Mouse (Mus musculus) liver, embryonic 14.5 days (tissue): ENCODE measurements around the gene 1110032A03Rik. TPM values are rescaled to one million over a fixed set of nuclear protein-coding genes. Genes with fewer than 3 reads are reported as not detected.
A peak's percentile ranks its signal among the peaks of the same experiment; 100 is the strongest.

Source experiments
- ATAC-seq: fragments of 200-750 bp; cut with Nextera tagmentation; 2 replicates; pipeline ENCODE4 v1.8.0; 2017; ENCODE audit warnings: moderate number of reproducible peaks, mild to moderate bottlenecking, moderate library complexity; ENCODE audit not compliant: insufficient read depth
- DNase-seq, 3 experiments: peaks; one replicate each; pipeline ENCODE4 v3.0.0-alpha.2; 2012 to 2013; ENCODE audit warnings: low read depth in 3 of 3, low spot score in 3 of 3
- H3K27ac ChIP-seq: fragments of 300-500 bp; sonication (generic); 2 replicates; pipeline ENCODE4 v1.5.1; 2014; ENCODE audit warnings: moderate library complexity, mild to moderate bottlenecking, control low read depth, inconsistent platforms
- H3K27me3 ChIP-seq: fragments of 300-500 bp; sonication (generic); 2 replicates; pipeline ENCODE4 v1.6.1; 2014; ENCODE audit warnings: mild to moderate bottlenecking, low read length, moderate library complexity; ENCODE audit not compliant: control insufficient read depth, insufficient read depth
- H3K36me3 ChIP-seq: fragments of 300-500 bp; sonication (generic); replicated peaks from 2 replicates; pipeline ENCODE4 v1.6.1; 2014; ENCODE audit warnings: low read depth; ENCODE audit not compliant: control insufficient read depth, insufficient read depth
- H3K4me1 ChIP-seq, 2 experiments: fragments of 200-500 bp in 1 of 2; fragments of 300-500 bp in 1 of 2; sonication (generic) in 1 of 2; replicated peaks; 2 replicates each; pipeline ENCODE4 v1.6.1; 2012 to 2014; ENCODE audit warnings: antibody characterized with exemption in 1 of 2, inconsistent platforms in 1 of 2, low read length in 1 of 2; ENCODE audit not compliant: control insufficient read depth in 2 of 2, insufficient read depth in 2 of 2
- H3K4me2 ChIP-seq: fragments of 300-500 bp; sonication (generic); 2 replicates; pipeline ENCODE4 v1.6.1; 2014; ENCODE audit warnings: low read depth, mild to moderate bottlenecking, control low read depth, moderate library complexity
- H3K4me3 ChIP-seq, 2 experiments: fragments of 200-500 bp in 1 of 2; fragments of 300-500 bp in 1 of 2; sonication (generic) in 1 of 2; 2 replicates each; pipeline ENCODE4 v1.5.1; 2012 to 2014; ENCODE audit warnings: low read depth in 2 of 2, low read length in 2 of 2, mild to moderate bottlenecking in 2 of 2, control low read depth in 1 of 2, inconsistent platforms in 1 of 2, moderate library complexity in 1 of 2; ENCODE audit not compliant: insufficient read depth in 1 of 2
- H3K9ac ChIP-seq: fragments of 300-500 bp; sonication (generic); replicated peaks from 2 replicates; pipeline ENCODE4 v1.6.1; 2014; ENCODE audit warnings: mild to moderate bottlenecking, control low read depth, moderate library complexity
- H3K9me3 ChIP-seq: fragments of 300-500 bp; sonication (generic); 2 replicates; pipeline ENCODE4 v1.6.1; 2016; ENCODE audit warnings: low read length, mixed read lengths; ENCODE audit not compliant: control insufficient read depth
- CTCF ChIP-seq: IDR thresholded peaks from 2 replicates; pipeline ENCODE4 v1.5.1; 2016; ENCODE audit warnings: antibody characterized with exemption, low read depth, control low read depth
- EP300 ChIP-seq: IDR thresholded peaks from 2 replicates; pipeline ENCODE4 v1.6.1; 2016; ENCODE audit warnings: antibody characterized with exemption, low read depth
- WGBS: fragments of 180-500 bp; shearing (Covaris S2); extraction: QIAGEN DNeasy Blood & Tissue Kit; methylation state at CpG from one replicate; pipeline ENCODE4 v1.1.7; 2014; ENCODE audit not compliant: insufficient replicate concordance; 5-methylcytosine and 5-hydroxymethylcytosine counted together
- polyA plus RNA-seq, 2 experiments: library from polyadenylated mRNA; depleted of rRNA in 1 of 2; stranded (reverse) in 1 of 2; unstranded in 1 of 2; fragments of >200 nt; fragmentation: Nextera tagmentation in 1 of 2; extraction: Ambion mirVana in 1 of 2; gene quantifications; 2 replicates each; pipeline versions ENCODE4 v1.2.1 to v1.2.3; 2012 to 2014

1110032A03Rik gene
- polyA plus RNA-seq, 2 experiments, result 11.5 to 16.9 TPM

- no peaks in the 10 kb centered on the region for H3K36me3 ChIP-seq
- no peak for DNase-seq
- no peaks in the 10 kb centered on the region; the same call in 1 of the 2 replicates for H3K27me3 ChIP-seq
- no peak overlapping the region for H3K4me2 ChIP-seq
- 71% methylated on average over 14 of the region's 14 CpGs for WGBS
- H3K9me3 ChIP-seq, result no peaks in the 10 kb centered on the region
- no peak overlapping the region for H3K9ac ChIP-seq
- no peak overlapping the region for H3K4me3 ChIP-seq
- TF ChIP-seq CTCF (no peak), EP300 (no peak)
- peaks cover 4 to 5% of the 10 kb centered on the region in 2 experiments; a peak in 1 of 4 replicates for H3K4me1 ChIP-seq
- ATAC-seq, result no peak
- H3K27ac ChIP-seq, result no peak overlapping the region
Measured at GRCm38 (mm10) chr9:50740867-50741784, 34.2 kb downstream of the 1110032A03Rik start.

GRCm38 (mm10) chr9:50738914-50739870 lies 36.1 kb downstream of the 1110032A03Rik start, which contains the start of gene Dixdc1:
Gene Dixdc1 (minus strand): TSS chr9:50739517.
- DNase-seq, result peak; percentile 69 to 76 (median 71)
- H3K4me1 ChIP-seq, result peaks cover 4 to 5% of the 10 kb centered on the region in 2 experiments; a peak in 1 of 4 replicates
- no peak within 1 kb of the TSS for H3K9ac ChIP-seq
- no peak within 1 kb of the TSS for H3K27ac ChIP-seq
- H3K36me3 ChIP-seq, result no peaks in the 10 kb centered on the region
- peak within 1 kb of the TSS; percentile 34 to 35 for H3K4me3 ChIP-seq
- H3K9me3 ChIP-seq, result no peaks in the 10 kb centered on the region
- no peaks in the 10 kb centered on the region for H3K27me3 ChIP-seq
- WGBS, result 9% methylated on average over 36 of the region's 36 CpGs
- ATAC-seq, result peak; percentile 97
- TF ChIP-seq EP300 (no peak), CTCF (no peak)
- H3K4me2 ChIP-seq, result peak within 1 kb of the TSS; percentile 57

GRCm38 (mm10) chr9:50734989-50735388 lies 40.3 kb downstream of the 1110032A03Rik start:
- DNase-seq (peak in 2 of 3 experiments; percentile 16 to 18), ATAC-seq (no peak)
- H3K4me3 ChIP-seq, result no peak overlapping the region
- H3K4me2 ChIP-seq, result no peak overlapping the region
- 1% methylated on average over 9 of the region's 9 CpGs for WGBS
- H3K27ac ChIP-seq, result no peak overlapping the region
- TF ChIP-seq CTCF (peak; percentile 80), EP300 (no peak)
- no peaks in the 10 kb centered on the region for H3K9me3 ChIP-seq
- peaks cover 4 to 5% of the 10 kb centered on the region in 2 experiments; a peak in 1 of 4 replicates for H3K4me1 ChIP-seq
- no peaks in the 10 kb centered on the region for H3K36me3 ChIP-seq
- no peaks in the 10 kb centered on the region for H3K27me3 ChIP-seq
- H3K9ac ChIP-seq, result no peak overlapping the region

GRCm38 (mm10) chr9:50732560-50732959 lies 42.8 kb downstream of the 1110032A03Rik start:
- ATAC-seq (no peak), DNase-seq (no peak)
- 40% methylated on average over 4 of the region's 4 CpGs for WGBS
- no peaks in the 10 kb centered on the region for H3K4me1 ChIP-seq
- no peaks in the 10 kb centered on the region for H3K9me3 ChIP-seq
- H3K27ac ChIP-seq, result no peak overlapping the region
- H3K27me3 ChIP-seq, result peaks cover 6% of the 10 kb centered on the region
- TF ChIP-seq CTCF (no peak), EP300 (no peak)
- no peaks in the 10 kb centered on the region for H3K36me3 ChIP-seq
- no peak overlapping the region for H3K4me3 ChIP-seq
- H3K9ac ChIP-seq, result no peak overlapping the region
- no peak overlapping the region for H3K4me2 ChIP-seq
